Mouse (Mus musculus) neural tube, embryonic 15.5 days (tissue): ENCODE measurements at regions not wholly inside any gene's neighbourhood (a gene's known extent, or its start where the extent isn't known, plus 50 kb on each side); places are given as distances from the start of the nearest gene placed in this dataset.

Experiments
- ATAC-seq: fragments of 200-750 bp; cut with Nextera tagmentation; 2 replicates; pipeline ENCODE4 v1.8.0; 2017; ENCODE audit warnings: mild to moderate bottlenecking, moderate TSS enrichment, moderate library complexity; ENCODE audit not compliant: low FRiP score
- H3K27ac ChIP-seq: fragments of 300-500 bp; sonication (generic); replicated peaks from 2 replicates; pipeline ENCODE4 v1.5.1; 2015; ENCODE audit warnings: mild to moderate bottlenecking, inconsistent platforms
- H3K27me3 ChIP-seq: fragments of 300-500 bp; sonication (generic); replicated peaks from 2 replicates; pipeline ENCODE4 v1.6.1; 2015; ENCODE audit warnings: inconsistent platforms
- H3K36me3 ChIP-seq: fragments of 300-500 bp; sonication (generic); 2 replicates; pipeline ENCODE4 v1.6.1; 2015; ENCODE audit warnings: inconsistent platforms
- H3K4me1 ChIP-seq: fragments of 300-500 bp; sonication (generic); 2 replicates; pipeline ENCODE4 v1.6.1; 2015; ENCODE audit warnings: inconsistent platforms
- H3K4me2 ChIP-seq: fragments of 300-500 bp; sonication (generic); 2 replicates; pipeline ENCODE4 v1.6.1; 2015; ENCODE audit warnings: inconsistent platforms, mild to moderate bottlenecking, moderate library complexity
- H3K4me3 ChIP-seq: fragments of 300-500 bp; sonication (generic); replicated peaks from 2 replicates; pipeline ENCODE4 v1.5.1; 2015; ENCODE audit warnings: mild to moderate bottlenecking, inconsistent platforms
- H3K9ac ChIP-seq: fragments of 300-500 bp; sonication (generic); replicated peaks from 2 replicates; pipeline ENCODE4 v1.6.1; 2015; ENCODE audit warnings: mild to moderate bottlenecking, inconsistent platforms
- H3K9me3 ChIP-seq: fragments of 300-500 bp; sonication (generic); replicated peaks from 2 replicates; pipeline ENCODE4 v1.6.1; 2016; ENCODE audit warnings: inconsistent platforms
- WGBS: fragments of 180-500 bp; shearing (Covaris S2); methylation state at CpG from one replicate; pipeline ENCODE4 v1.1.7; 2015; ENCODE audit warnings: mixed read lengths; 5-methylcytosine and 5-hydroxymethylcytosine counted together

DNA sequence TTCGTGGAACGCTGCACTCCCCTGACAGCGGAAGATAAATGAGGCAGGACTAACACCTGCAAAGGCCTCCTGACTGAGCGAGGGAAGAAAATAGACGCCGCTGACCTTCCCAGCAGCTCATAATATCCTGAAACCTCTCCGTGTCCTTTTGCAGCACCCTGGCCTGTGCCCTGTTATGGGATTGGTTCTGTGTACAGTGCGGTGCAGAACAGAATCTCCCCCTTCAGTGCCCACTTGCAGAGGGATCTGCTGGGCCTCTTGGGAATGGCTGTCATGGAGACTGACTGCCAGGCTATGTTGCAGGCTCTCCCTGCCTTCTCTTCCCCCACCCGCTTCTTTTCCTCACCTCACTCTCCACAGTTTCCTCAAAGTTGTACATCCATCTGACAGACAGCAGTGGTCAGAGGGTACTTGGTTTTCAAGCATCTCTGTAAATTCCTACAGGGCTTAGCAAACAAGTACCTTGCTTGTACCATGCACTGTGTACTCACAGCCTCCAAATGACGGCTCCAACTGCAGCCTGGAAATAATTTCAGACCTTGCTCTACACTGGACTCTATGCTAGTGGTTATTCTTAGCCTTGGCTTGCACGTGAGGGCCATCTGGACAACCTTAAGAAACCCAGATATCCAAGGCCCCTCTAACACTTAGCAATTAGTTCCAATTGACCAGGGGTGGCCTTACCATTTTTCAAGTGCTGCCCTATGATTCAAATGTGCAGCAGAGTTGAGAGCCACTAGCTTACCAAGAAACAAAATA, 382.7 kb downstream of the Gm45692 start:
- Histone ChIP-seq H3K36me3 (no peaks in the 10 kb centered on the region), H3K4me1 (peaks cover 12% of the 10 kb centered on the region; the same call in 1 of the 2 replicates), H3K9ac (no peak overlapping the region), H3K27ac (no peak overlapping the region), H3K4me2 (no peak overlapping the region), H3K4me3 (no peak overlapping the region), H3K9me3 (no peaks in the 10 kb centered on the region), H3K27me3 (no peaks in the 10 kb centered on the region; the same call in 1 of the 2 replicates)
- ATAC-seq = no peak
- 43% methylated on average over 11 of the region's 11 CpGs for WGBS

- ATAC-seq = no peak
- Histone ChIP-seq H3K27ac (no peak overlapping the region), H3K4me2 (no peak overlapping the region), H3K4me3 (no peak overlapping the region), H3K4me1 (peaks cover 16% of the 10 kb centered on the region), H3K9ac (no peak overlapping the region), H3K27me3 (no peaks in the 10 kb centered on the region; the same call in 1 of the 2 replicates), H3K36me3 (no peaks in the 10 kb centered on the region), H3K9me3 (no peaks in the 10 kb centered on the region)
- 62% methylated on average over 4 of the region's 4 CpGs for WGBS
Measured at GRCm38 (mm10) chr8:26502772-26503171, 383.4 kb downstream of the Gm45692 start.

GRCm38 (mm10) chr8:26503918-26504317, 384.6 kb downstream of the Gm45692 start:
- ATAC-seq = no peak
- 37% methylated on average over 4 of the region's 4 CpGs for WGBS

GRCm38 (mm10) chr8:26504319-26505035, 385.1 kb downstream of the Gm45692 start:
- no peak overlapping the region for H3K9ac ChIP-seq
- 43% methylated on average over 16 of the region's 16 CpGs for WGBS
- no peaks in the 10 kb centered on the region for H3K9me3 ChIP-seq
- H3K4me1 ChIP-seq = peaks cover 26% of the 10 kb centered on the region
- H3K36me3 ChIP-seq = no peaks in the 10 kb centered on the region
- H3K4me3 ChIP-seq = no peak overlapping the region
- no peak overlapping the region for H3K27ac ChIP-seq
- H3K27me3 ChIP-seq = peaks cover 3% of the 10 kb centered on the region; the same call in 1 of the 2 replicates
- peak; percentile 37; the same call in 1 of the 2 replicates for ATAC-seq
- H3K4me2 ChIP-seq = no peak overlapping the region

More at GRCm38 (mm10) chr8:26503918-26504317, 384.6 kb downstream of the Gm45692 start:
- H3K27ac ChIP-seq = no peak overlapping the region
- no peak overlapping the region for H3K4me3 ChIP-seq
- H3K9ac ChIP-seq = no peak overlapping the region
- H3K27me3 ChIP-seq = no peaks in the 10 kb centered on the region; the same call in 1 of the 2 replicates
- peaks cover 26% of the 10 kb centered on the region for H3K4me1 ChIP-seq
- no peaks in the 10 kb centered on the region for H3K36me3 ChIP-seq
- no peaks in the 10 kb centered on the region for H3K9me3 ChIP-seq
- H3K4me2 ChIP-seq = no peak overlapping the region

DNA sequence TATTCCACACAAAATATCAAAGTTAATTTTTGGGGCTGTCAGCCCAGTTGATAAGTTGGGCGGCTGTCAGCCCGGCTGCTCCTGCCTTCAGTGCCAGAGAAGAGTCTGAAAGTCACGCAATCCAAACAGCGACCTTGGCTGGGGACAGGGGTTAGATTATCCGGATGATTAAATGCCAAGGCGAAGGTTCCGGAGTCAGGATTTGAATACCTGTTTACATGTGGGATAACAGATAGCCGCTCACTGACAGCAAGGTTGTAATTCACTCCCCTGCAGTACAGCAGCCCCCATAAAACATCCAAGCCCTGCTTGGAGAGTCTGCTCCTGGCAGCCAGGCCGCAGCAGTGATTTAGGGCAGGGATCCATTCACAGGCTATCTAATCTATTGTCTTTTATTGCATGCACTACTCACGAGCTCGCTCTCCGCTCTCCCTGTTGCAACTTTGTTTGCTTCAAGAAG, 388.3 kb downstream of the Gm45692 start:
- Histone ChIP-seq H3K4me2 (no peak overlapping the region), H3K4me1 (peaks cover 22% of the 10 kb centered on the region), H3K36me3 (no peaks in the 10 kb centered on the region), H3K4me3 (no peak overlapping the region), H3K9ac (no peak overlapping the region), H3K27me3 (peaks cover 6% of the 10 kb centered on the region; the same call in 1 of the 2 replicates), H3K27ac (no peak overlapping the region), H3K9me3 (no peaks in the 10 kb centered on the region)
- WGBS = 9% methylated on average over 12 of the region's 12 CpGs
- peak; percentile 69; the same call in 1 of the 2 replicates for ATAC-seq

DNA sequence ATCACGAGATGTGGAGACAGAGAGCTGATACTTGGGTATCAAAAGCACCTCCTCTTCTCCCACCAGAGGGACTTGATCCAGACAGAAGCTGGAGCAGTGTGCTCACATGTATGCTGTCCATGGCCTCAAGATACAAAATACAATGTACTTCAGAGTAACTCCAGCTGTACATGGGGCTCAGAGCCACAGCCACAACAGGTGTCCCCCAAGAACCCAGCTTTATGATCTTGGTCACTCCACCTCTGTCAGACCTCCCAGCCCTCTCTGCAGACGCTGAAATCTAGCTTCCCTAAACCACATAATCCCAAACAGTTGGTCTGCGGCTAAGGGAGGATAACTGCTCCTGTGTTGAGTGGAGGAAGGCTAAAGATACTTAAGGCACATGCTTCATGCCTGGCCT, 389.9 kb downstream of the Gm45692 start:
- Histone ChIP-seq H3K4me1 (peaks cover 19% of the 10 kb centered on the region), H3K36me3 (no peaks in the 10 kb centered on the region), H3K27ac (no peak overlapping the region), H3K4me2 (no peak overlapping the region), H3K9me3 (no peaks in the 10 kb centered on the region), H3K27me3 (peaks cover 6% of the 10 kb centered on the region; the same call in 1 of the 2 replicates), H3K9ac (no peak overlapping the region), H3K4me3 (no peak overlapping the region)
- no peak for ATAC-seq
- 91% methylated on average over 3 of the region's 3 CpGs for WGBS

DNA sequence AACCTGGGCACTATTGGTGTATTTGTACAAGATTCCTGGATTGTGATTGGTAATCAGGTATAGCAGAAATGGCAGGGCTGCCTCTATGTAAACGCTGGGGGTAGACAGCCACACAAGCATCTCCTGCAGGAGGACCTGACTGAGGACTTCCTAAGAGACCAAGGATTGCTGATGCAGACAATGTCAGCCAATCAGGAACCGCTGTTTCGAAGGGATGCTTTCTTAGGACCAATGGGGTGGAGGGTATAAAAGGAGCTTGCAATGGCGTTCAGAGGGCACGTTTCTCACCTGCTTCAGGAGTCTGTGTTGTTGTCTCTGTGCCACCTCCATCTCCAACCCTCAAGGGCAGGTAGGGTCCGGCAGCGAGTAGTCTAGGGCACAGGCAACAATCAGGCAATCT, 393.7 kb downstream of the Gm45692 start:
- no peak for ATAC-seq
- 0 out of 2 replicates have a peak, but pooled peaks cover 6% of the 10 kb centered on the region for H3K27me3 ChIP-seq
- no peak overlapping the region for H3K9ac ChIP-seq
- H3K4me2 ChIP-seq = no peak overlapping the region
- H3K9me3 ChIP-seq = no peaks in the 10 kb centered on the region
- H3K4me3 ChIP-seq = no peak overlapping the region
- H3K36me3 ChIP-seq = no peaks in the 10 kb centered on the region
- H3K4me1 ChIP-seq = peaks cover 8% of the 10 kb centered on the region
- 89% methylated on average over 7 of the region's 7 CpGs for WGBS
- no peak overlapping the region for H3K27ac ChIP-seq

DNA sequence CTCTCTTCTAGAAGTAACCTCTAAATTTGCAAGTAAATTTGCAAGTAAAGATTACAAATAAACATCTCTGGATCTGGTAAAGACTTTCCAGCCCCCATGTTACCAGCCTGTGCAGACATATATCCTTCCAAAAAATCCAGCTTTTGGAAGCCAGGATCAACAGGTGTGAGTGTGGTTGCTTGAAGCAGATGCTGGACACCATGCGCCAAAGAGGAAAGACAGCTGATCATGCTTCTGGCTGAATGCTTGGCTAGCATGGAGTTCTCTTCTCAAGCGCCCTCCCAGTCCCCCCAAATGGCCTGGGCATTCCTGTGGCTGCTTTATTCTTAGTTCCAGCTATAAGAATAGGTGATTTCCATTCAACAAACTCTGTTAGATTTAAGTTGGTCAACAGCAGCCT, 404.9 kb downstream of the Gm45692 start:
- Histone ChIP-seq H3K9me3 (no peaks in the 10 kb centered on the region), H3K9ac (no peak overlapping the region), H3K36me3 (no peaks in the 10 kb centered on the region), H3K4me2 (no peak overlapping the region), H3K27ac (no peak overlapping the region), H3K4me3 (no peak overlapping the region), H3K27me3 (no peaks in the 10 kb centered on the region), H3K4me1 (peaks cover 12% of the 10 kb centered on the region)
- WGBS = 96% methylated on average over 2 of the region's 2 CpGs
- no peak for ATAC-seq

DNA sequence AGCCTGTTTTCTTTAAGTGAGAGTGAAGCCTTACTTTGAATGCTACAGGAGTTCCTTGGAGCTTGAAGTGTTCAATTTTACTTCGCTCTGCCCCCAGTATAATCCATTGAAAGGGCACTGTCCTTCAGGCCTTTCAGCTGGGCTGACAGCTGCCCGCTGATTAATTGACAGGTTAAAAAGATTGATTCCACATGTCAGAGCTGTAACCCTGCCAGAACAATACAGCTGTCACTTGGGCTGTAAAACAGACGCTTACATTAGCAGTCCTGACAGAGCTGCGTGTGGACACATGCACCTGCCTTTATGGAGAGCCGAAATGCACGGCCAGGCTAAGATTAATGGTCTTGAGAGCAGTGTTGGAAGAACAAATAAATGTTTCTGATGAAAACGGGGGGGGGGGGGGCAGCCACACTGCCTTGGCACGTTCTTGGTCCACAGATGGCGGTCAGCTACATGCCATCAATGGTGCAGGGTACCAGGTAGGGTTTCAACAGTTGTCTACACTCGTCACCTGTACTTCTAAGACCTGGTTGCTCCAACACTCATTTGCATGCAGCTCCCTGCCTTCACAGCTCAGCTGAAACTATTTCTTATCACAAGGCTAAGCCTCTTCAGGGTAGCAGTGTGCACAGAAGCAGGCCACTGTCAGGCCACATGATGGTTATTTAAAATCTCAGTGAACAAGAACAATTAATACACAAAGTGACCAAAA, 407.3 kb downstream of the Gm45692 start:
- Histone ChIP-seq H3K9ac (no peak overlapping the region), H3K27me3 (no peaks in the 10 kb centered on the region), H3K9me3 (no peaks in the 10 kb centered on the region), H3K4me1 (peaks cover 12% of the 10 kb centered on the region), H3K4me2 (no peak overlapping the region), H3K4me3 (no peak overlapping the region), H3K36me3 (no peaks in the 10 kb centered on the region), H3K27ac (no peak overlapping the region)
- ATAC-seq = peak; percentile 65
- WGBS = 9% methylated on average over 10 of the region's 10 CpGs

DNA sequence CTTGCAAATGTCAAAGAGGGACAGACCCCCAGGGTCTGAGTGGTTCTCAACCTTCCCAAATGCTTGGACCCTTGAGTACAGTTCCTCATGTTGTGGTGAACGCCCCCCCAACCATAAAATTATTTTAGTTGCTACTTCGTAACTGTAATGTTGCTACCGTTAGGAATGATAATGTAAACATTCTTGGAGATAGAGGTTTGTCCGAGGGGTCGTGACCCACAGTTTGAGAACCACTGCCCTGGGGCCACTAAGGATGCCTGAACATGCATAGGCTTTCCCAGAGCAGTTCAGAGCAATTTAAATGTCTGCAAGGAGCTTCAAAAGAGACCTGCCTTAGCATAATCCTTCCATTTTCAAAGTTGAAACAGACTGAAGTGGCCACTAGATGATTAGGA, 407.8 kb downstream of the Gm45692 start:
- H3K36me3 ChIP-seq = no peaks in the 10 kb centered on the region
- H3K27ac ChIP-seq = no peak overlapping the region
- no peaks in the 10 kb centered on the region for H3K27me3 ChIP-seq
- no peaks in the 10 kb centered on the region for H3K9me3 ChIP-seq
- 67% methylated on average over 5 of the region's 5 CpGs for WGBS
- peaks cover 12% of the 10 kb centered on the region for H3K4me1 ChIP-seq
- H3K4me2 ChIP-seq = no peak overlapping the region
- H3K4me3 ChIP-seq = no peak overlapping the region
- ATAC-seq = no peak
- no peak overlapping the region for H3K9ac ChIP-seq

DNA sequence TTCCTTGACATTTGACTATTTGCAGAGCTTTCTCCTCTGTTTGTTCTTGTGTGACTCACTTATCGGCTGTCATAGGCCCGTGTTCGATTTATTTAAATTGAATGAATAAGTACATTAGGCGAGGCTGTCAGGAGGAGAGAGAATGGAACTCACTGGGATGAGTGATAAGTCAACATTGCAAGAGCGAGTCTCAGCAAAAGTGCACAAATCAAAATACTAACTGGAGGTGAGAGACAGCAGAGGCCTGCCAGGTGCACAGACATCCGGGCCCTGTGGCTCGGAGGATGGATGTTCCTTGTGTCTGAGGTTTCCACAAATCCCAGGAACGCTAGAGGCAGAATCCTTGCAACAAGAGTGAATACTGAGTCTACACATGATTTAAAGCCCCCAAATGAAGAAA, 410.6 kb downstream of the Gm45692 start:
- Histone ChIP-seq H3K4me2 (no peak overlapping the region), H3K4me1 (peaks cover 12% of the 10 kb centered on the region), H3K9me3 (no peaks in the 10 kb centered on the region), H3K27ac (no peak overlapping the region), H3K36me3 (no peaks in the 10 kb centered on the region), H3K4me3 (no peak overlapping the region), H3K9ac (no peak overlapping the region), H3K27me3 (no peaks in the 10 kb centered on the region)
- ATAC-seq = no peak
- 71% methylated on average over 8 of the region's 8 CpGs for WGBS
